7 mouse cellular contexts compared by ENCODE assay signal in the genomic region with DNA sequence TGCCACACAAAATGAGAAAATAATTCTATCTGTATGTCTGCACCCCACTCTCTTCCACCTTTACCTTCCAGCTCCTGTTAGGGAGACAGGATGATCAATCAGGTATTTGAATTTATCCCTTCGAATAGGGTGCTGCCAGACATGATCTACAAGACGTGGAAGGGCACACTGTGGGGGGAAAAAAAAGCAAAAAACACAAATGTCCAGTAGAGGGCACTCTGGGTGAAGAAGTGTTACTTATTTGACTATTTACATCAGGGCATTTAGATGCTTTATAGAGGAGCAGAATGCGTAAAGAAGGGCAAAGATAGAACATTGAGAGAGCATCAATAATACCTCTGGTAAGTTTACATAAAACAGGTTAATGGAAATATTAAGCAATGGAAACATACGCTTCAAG. TPM values are rescaled to one million over a fixed set of nuclear protein-coding genes. Genes with fewer than 3 reads are reported as not detected.
DNase-seq lines count a peak whose midpoint lies in the region; ATAC-seq and TF ChIP-seq lines count a peak whose summit lies in the region.

No protein-coding gene starts in this region.

- H3K4me2 ChIP-seq in intestine, postnatal 0 days (replicated peaks; ENCODE audit: low read depth), result no peak overlapping the region
- no peak overlapping the region for H3K4me2 ChIP-seq in intestine, embryonic 15.5 days (replicated peaks)

- H3K4me1 ChIP-seq in intestine, postnatal 0 days (replicated peaks; ENCODE audit: control insufficient read depth, insufficient read depth, low read length), result no peaks in the 10 kb centered on the region
- no peaks in the 10 kb centered on the region for H3K4me1 ChIP-seq in intestine, embryonic 15.5 days (replicated peaks)
- H3K4me1 ChIP-seq in E14TG2a.4 (replicated peaks; ENCODE audit: low read depth, low read length), result peaks cover 13% of the 10 kb centered on the region
- peaks cover 5% of the 10 kb centered on the region; the same call in 1 of the 2 replicates for H3K4me1 ChIP-seq in limb, embryonic 10.5 days

- no peak overlapping the region for H3K27ac ChIP-seq in intestine, postnatal 0 days (ENCODE audit: low read depth, low read length)
- no peak overlapping the region for H3K27ac ChIP-seq in intestine, embryonic 15.5 days
- no peak overlapping the region for H3K27ac ChIP-seq in limb, embryonic 10.5 days

- peak; percentile 73 for TF ChIP-seq CTCF in intestine, postnatal 0 days (IDR thresholded peaks at IDR 0.05; ENCODE audit: low read depth)
- TF ChIP-seq CTCF in E14TG2a.4 (conservative IDR thresholded peaks at IDR 0.05; ENCODE audit: low read length), result peak; percentile 60

- H3K36me3 ChIP-seq in intestine, postnatal 0 days (ENCODE audit: control insufficient read depth, insufficient read depth), result no peaks in the 10 kb centered on the region
- no peaks in the 10 kb centered on the region for H3K36me3 ChIP-seq in intestine, embryonic 15.5 days
- H3K36me3 ChIP-seq in E14TG2a.4 (ENCODE audit: insufficient read depth, low read length), result no peaks in the 10 kb centered on the region
- H3K36me3 ChIP-seq in limb, embryonic 10.5 days, result no peaks in the 10 kb centered on the region

- H3K27me3 ChIP-seq in intestine, postnatal 0 days (replicated peaks; ENCODE audit: control insufficient read depth, insufficient read depth, low read length), result no peaks in the 10 kb centered on the region
- H3K27me3 ChIP-seq in intestine, embryonic 15.5 days (replicated peaks), result no peaks in the 10 kb centered on the region
- no peaks in the 10 kb centered on the region for H3K27me3 ChIP-seq in E14TG2a.4 (ENCODE audit: insufficient read depth, low read length)
- H3K27me3 ChIP-seq in limb, embryonic 10.5 days (ENCODE audit: low read depth, poor library complexity, severe bottlenecking), result no peaks in the 10 kb centered on the region

- 58% methylated on average over 4 of the region's 4 CpGs for WGBS in intestine, postnatal 0 days
- 53% methylated on average over 4 of the region's 4 CpGs for WGBS in intestine, embryonic 15.5 days
- 70% methylated on average over 4 of the region's 4 CpGs for WGBS in limb, embryonic 10.5 days

- no peak overlapping the region for H3K9ac ChIP-seq in intestine, postnatal 0 days (ENCODE audit: low read depth, low read length)
- no peak overlapping the region for H3K9ac ChIP-seq in intestine, embryonic 15.5 days

- DNase-seq in B cell, adult 2 months, result peak; percentile 68 to 74
- DNase-seq in embryo, embryonic 9.5 days (ENCODE audit: extremely low spot score), result peak; percentile 38
- no peak for DNase-seq in limb, embryonic 10.5 days (ENCODE audit: low spot score)

- H3K4me3 ChIP-seq in intestine, postnatal 0 days (ENCODE audit: low read depth, low read length), result no peak overlapping the region
- H3K4me3 ChIP-seq in intestine, embryonic 15.5 days (replicated peaks), result no peak overlapping the region
- H3K4me3 ChIP-seq in E14TG2a.4 (replicated peaks; ENCODE audit: low read length), result no peak overlapping the region
- H3K4me3 ChIP-seq in limb, embryonic 10.5 days, result no peak overlapping the region

- no peak for ATAC-seq in intestine, postnatal 0 days
- ATAC-seq in intestine, embryonic 15.5 days, result no peak
- ATAC-seq in megakaryocyte, adult 5-6 weeks (ENCODE audit: poor library complexity, severe bottlenecking), result peak; percentile 41; the same call in 1 of the 2 replicates

- H3K9me3 ChIP-seq in intestine, postnatal 0 days (ENCODE audit: control insufficient read depth), result no peaks in the 10 kb centered on the region
- H3K9me3 ChIP-seq in intestine, embryonic 15.5 days, result no peaks in the 10 kb centered on the region
- H3K9me3 ChIP-seq in E14TG2a.4 (ENCODE audit: low read length), result no peaks in the 10 kb centered on the region
- no peaks in the 10 kb centered on the region for H3K9me3 ChIP-seq in limb, embryonic 10.5 days (replicated peaks)

RNA-seq across cellular contexts. Expression of a gene that starts 2.8 kb away (rescaled TPM):
- polyA plus RNA-seq in intestine, postnatal 0 days (2015; fragmentation: Nextera tagmentation; extraction: Ambion mirVana), result not detected in 2 replicates
- 0.28 and 0.76 TPM in 2 replicates for polyA plus RNA-seq in intestine, embryonic 15.5 days (2015; fragmentation: Nextera tagmentation; extraction: Ambion mirVana)
- total RNA-seq in megakaryocyte, adult 5-6 weeks (2015), result 2.2 TPM in 1 of 2 replicates, not detected in the other
- total RNA-seq in megakaryocyte, adult 5-6 weeks (2017), result 0.92 and 1.8 TPM in 2 replicates
- 0.05 and 0.14 TPM in 2 replicates for polyA plus RNA-seq in limb, embryonic 10.5 days (2016; fragmentation: Nextera tagmentation; extraction: Ambion mirVana)

RNA-seq across cellular contexts. Expression of a gene that starts 52.3 kb away (rescaled TPM):
- 395 and 412 TPM in 2 replicates for polyA plus RNA-seq in intestine, postnatal 0 days (2015; fragmentation: Nextera tagmentation; extraction: Ambion mirVana)
- polyA plus RNA-seq in intestine, embryonic 15.5 days (2015; fragmentation: Nextera tagmentation; extraction: Ambion mirVana), result 833 and 863 TPM in 2 replicates
- 878 and 965 TPM in 2 replicates for total RNA-seq in megakaryocyte, adult 5-6 weeks (2015)
- 1,434 and 1,885 TPM in 2 replicates for total RNA-seq in megakaryocyte, adult 5-6 weeks (2017)
- polyA plus RNA-seq in limb, embryonic 10.5 days (2016; fragmentation: Nextera tagmentation; extraction: Ambion mirVana), result 841 and 1,010 TPM in 2 replicates

RNA-seq across cellular contexts. Expression of a gene that starts 56.0 kb away (rescaled TPM):
- polyA plus RNA-seq in intestine, postnatal 0 days (2015; fragmentation: Nextera tagmentation; extraction: Ambion mirVana), result 51.2 and 62.5 TPM in 2 replicates
- 78.4 and 88.6 TPM in 2 replicates for polyA plus RNA-seq in intestine, embryonic 15.5 days (2015; fragmentation: Nextera tagmentation; extraction: Ambion mirVana)
- 223 and 228 TPM in 2 replicates for total RNA-seq in megakaryocyte, adult 5-6 weeks (2015)
- total RNA-seq in megakaryocyte, adult 5-6 weeks (2017), result 341 and 376 TPM in 2 replicates
- polyA plus RNA-seq in limb, embryonic 10.5 days (2016; fragmentation: Nextera tagmentation; extraction: Ambion mirVana), result 26.0 and 26.2 TPM in 2 replicates
